Comparison of ENCODE assay signal across 8 mouse cellular contexts in the genomic region with DNA sequence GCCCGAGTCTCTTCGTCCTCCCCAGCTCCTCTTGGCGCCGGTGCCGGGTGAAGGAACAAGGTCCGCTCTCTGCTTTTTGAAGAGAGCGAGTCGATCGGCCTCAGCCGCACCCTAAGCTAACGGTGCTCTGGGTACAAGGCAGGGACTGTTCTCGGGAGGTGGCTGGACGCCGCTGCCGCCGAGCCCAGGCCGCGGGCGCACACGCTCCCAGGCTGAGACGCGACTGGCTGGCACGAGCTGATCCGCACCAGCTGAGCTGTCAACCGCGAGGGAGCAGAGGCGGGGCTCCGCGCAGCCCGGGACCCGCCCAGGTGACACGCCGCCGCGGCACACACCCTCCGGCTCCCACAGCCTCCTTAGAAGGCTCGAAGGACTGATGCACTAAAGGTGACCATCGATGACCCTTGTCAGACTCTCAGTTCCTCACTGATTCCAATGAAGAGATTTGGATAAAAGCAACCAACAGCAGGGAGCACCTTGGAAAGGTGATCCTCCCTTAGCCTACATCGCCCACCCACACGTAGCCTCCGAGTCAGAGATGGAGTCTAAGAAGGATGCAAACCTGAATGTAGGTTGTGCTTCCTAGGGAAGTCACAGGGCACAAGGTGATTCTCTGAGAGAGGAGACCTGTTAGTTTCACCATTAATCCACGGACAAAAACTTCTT. TPM values are rescaled to one million over a fixed set of nuclear protein-coding genes. Genes with fewer than 3 reads are reported as not detected.
DNase-seq lines count a peak whose midpoint lies in the region; ATAC-seq and TF ChIP-seq lines count a peak whose summit lies in the region.

No protein-coding gene starts in this region.

- no peaks in the 10 kb centered on the region for H3K36me3 ChIP-seq in hindbrain, embryonic 10.5 days
- H3K36me3 ChIP-seq in lung, postnatal 0 days (ENCODE audit: insufficient read depth, low read length) = no peaks in the 10 kb centered on the region

- no peak for TF ChIP-seq EP300 in lung, postnatal 0 days (IDR thresholded peaks at IDR 0.05)

- TF ChIP-seq CTCF in lung, postnatal 0 days (IDR thresholded peaks at IDR 0.05) = no peak

- ATAC-seq in lung, postnatal 0 days = peak; percentile 92

- DNase-seq in R1 (ENCODE audit: low read depth, low spot score) = peak; percentile 30
- DNase-seq in cerebellum, postnatal 10 days = peak; percentile 65 to 78
- peak; percentile 55 to 73 for DNase-seq in frontal cortex, postnatal 10 days (ENCODE audit: low spot score in 2 of 2)
- DNase-seq in hindbrain, embryonic 10.5 days (ENCODE audit: low spot score) = peak; percentile 66
- DNase-seq in layer of hippocampus, postnatal 14 days (ENCODE audit: low spot score in 2 of 2) = peak; percentile 56 to 67
- DNase-seq in lung, postnatal 0 days (ENCODE audit: low spot score) = peak; percentile 75
- DNase-seq in retina, embryonic 14.5 days (ENCODE audit: low spot score) = peak; percentile 68
- DNase-seq in thymus, postnatal 25 days = peak; percentile 55

- H3K9ac ChIP-seq in lung, postnatal 0 days (replicated peaks; ENCODE audit: low read depth) = no peak overlapping the region; the same call in 1 of the 2 replicates

- H3K9me3 ChIP-seq in hindbrain, embryonic 10.5 days = no peaks in the 10 kb centered on the region
- H3K9me3 ChIP-seq in lung, postnatal 0 days (ENCODE audit: low read length) = no peaks in the 10 kb centered on the region

- peak overlapping the region; percentile 77 for H3K4me2 ChIP-seq in lung, postnatal 0 days (replicated peaks; ENCODE audit: low read depth, low read length)

- peaks cover 15% of the 10 kb centered on the region for H3K4me1 ChIP-seq in hindbrain, embryonic 10.5 days (replicated peaks)
- 0 out of 2 replicates have a peak, but pooled peaks cover 7% of the 10 kb centered on the region for H3K4me1 ChIP-seq in lung, postnatal 0 days (ENCODE audit: insufficient read depth, low read depth, low read length)

- H3K27me3 ChIP-seq in hindbrain, embryonic 10.5 days (ENCODE audit: insufficient read depth, poor library complexity, severe bottlenecking) = peaks cover 48% of the 10 kb centered on the region
- peaks cover 5% of the 10 kb centered on the region; the same call in 1 of the 2 replicates for H3K27me3 ChIP-seq in lung, postnatal 0 days (replicated peaks; ENCODE audit: insufficient read depth, low read length)

- H3K27ac ChIP-seq in hindbrain, embryonic 10.5 days = peak overlapping the region; percentile 56
- H3K27ac ChIP-seq in lung, postnatal 0 days (ENCODE audit: low read length) = no peak overlapping the region

- H3K4me3 ChIP-seq in hindbrain, embryonic 10.5 days = peak overlapping the region; percentile 63
- peak overlapping the region; percentile 41 for H3K4me3 ChIP-seq in lung, postnatal 0 days (ENCODE audit: low read depth, low read length)

- 4% methylated on average over 42 of the region's 42 CpGs for WGBS in hindbrain, embryonic 10.5 days
- 7% methylated on average over 42 of the region's 42 CpGs for WGBS in lung, postnatal 0 days

RNA-seq across cellular contexts. Expression of a gene that starts 20.4 kb away (rescaled TPM):
- polyA plus RNA-seq in hindbrain, embryonic 10.5 days (2016; fragmentation: Nextera tagmentation; extraction: Ambion mirVana) = 22.4 and 29.4 TPM in 2 replicates
- 100 to 1,000 TPM; 214 to 250 TPM for total RNA-seq in layer of hippocampus, postnatal 14 days (2021)
- polyA plus RNA-seq in lung, postnatal 0 days (2015; fragmentation: Nextera tagmentation; extraction: Ambion mirVana) = 7.1 and 8.5 TPM in 2 replicates

RNA-seq across cellular contexts. Expression of a gene that starts 32.8 kb away (rescaled TPM):
- polyA plus RNA-seq in hindbrain, embryonic 10.5 days (2016; fragmentation: Nextera tagmentation; extraction: Ambion mirVana) = 109 and 121 TPM in 2 replicates
- 10 to 100 TPM; 66.7 to 68.1 TPM for total RNA-seq in layer of hippocampus, postnatal 14 days (2021)
- 87.9 and 88.7 TPM in 2 replicates for polyA plus RNA-seq in lung, postnatal 0 days (2015; fragmentation: Nextera tagmentation; extraction: Ambion mirVana)
